Mouse (Mus musculus): ENCODE data around the gene Bcl11a. TPM values are rescaled to one million over a fixed set of nuclear protein-coding genes. Genes with fewer than 3 reads are reported as not detected.

Gene Bcl11a
- total RNA-seq, 2 experiments from 2014 or later, result 159 to 162 TPM

DNA sequence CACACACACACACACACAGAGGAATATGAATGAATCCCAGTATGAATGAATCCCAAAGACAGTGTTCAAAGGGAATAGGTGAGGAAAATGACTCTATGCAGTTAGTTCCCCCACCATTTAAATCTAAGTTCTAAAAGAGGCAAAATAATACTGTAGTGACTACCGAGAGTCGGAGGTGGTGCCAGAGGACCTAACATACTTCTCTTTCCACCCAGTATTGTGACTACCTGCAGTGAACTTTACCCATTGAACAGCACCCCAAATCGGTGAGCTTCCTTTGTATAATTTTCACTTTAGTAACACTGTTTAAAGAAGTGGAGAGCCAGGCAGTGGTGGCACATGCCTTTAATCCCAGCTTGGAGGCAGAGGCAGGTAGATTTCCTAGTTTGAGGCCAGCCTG is 121.7 kb downstream of the Bcl11a start:
- DNase-seq (ENCODE audit: low spot score in 2 of 2), result no peak

DNA sequence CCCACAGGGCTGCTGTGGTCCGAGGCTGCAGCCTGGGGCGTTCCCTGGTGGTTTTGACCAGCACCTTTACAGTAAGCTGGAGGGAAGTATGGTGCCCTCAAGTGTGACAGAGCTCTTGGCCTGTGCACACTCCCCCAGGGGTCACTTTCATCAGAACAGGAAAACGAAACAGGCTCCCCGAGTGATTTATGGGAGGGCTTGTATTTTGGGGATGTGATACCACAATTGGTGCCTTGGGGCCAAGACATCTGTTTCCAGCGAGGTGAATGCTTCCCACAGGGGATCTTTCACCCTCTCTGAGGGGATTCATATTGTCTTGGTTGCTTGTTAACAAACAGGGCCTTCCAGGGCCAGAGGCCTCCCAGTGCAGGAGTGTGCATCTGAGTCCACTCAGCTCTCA is 122.5 kb downstream of the Bcl11a start:
- DNase-seq (ENCODE audit: low spot score in 2 of 2), result no peak

- DNase-seq (ENCODE audit: low spot score in 2 of 2), result no peak
These were observed 123.4 kb downstream of the Bcl11a start for GRCm38 (mm10) chr11:24201223-24201622.

DNA sequence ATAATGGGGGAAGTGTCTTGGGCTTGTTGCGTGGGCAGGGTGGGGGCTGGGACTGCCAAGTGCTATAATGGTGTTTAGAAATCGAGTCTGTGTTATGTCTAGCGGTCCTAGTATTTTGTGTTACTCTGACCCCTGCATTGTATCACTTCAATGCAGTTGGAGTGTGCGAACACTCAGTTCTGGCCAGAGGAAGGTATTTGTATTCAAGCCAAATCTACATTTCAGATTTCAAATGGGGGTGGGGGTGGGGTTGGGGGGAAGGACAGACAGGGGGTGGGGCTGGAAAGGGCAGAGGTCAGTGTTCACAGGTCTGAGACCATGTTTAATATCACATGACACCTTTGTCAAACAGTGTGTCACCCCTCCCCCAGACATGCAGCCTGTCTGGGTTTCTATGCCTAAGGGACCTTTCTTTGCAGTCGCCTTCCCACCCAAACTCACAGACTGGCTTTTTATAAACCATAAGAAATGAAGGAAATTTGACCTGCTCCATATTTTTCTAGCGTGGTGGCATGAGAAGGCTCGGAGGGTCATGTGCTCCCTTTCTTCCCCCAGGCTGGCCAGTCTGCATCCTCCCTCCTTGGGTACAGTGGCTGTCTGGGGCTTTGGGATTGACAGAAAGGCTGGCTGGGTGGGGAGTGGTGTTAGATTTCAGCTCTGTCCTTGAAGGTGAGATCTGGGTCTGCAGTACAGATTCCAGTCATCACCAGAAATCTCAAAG is 124.9 kb downstream of the Bcl11a start:
- no peak for DNase-seq (ENCODE audit: low spot score in 2 of 2)

GRCm38 (mm10) chr11:24203489-24203888 is 125.6 kb downstream of the Bcl11a start:
- no peak for DNase-seq (ENCODE audit: low spot score in 2 of 2)

DNA sequence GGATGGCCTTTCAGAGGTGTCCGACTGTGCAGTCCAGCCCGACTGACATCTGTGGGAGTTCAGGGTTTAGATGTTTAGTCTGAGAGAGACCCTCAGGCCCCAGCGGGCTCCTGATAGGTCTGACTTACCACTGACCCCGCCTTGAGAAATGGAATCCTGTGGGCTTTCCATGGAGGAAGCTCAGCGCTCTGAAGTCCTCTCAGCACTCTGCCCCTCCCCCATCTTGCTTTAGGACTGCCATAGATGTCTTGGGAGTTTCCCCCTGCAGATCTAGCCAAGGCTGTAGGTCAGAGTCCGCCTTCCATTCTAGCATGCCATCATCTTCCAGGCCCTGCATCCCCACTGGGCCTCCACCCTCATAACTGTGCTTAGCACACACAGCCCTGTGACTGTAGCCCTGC is 131.1 kb downstream of the Bcl11a start:
- no peak for DNase-seq (ENCODE audit: low spot score in 2 of 2)

GRCm38 (mm10) chr11:24214509-24215134 is 136.8 kb downstream of the Bcl11a start:
- no peak for DNase-seq (ENCODE audit: low spot score in 2 of 2)

DNA sequence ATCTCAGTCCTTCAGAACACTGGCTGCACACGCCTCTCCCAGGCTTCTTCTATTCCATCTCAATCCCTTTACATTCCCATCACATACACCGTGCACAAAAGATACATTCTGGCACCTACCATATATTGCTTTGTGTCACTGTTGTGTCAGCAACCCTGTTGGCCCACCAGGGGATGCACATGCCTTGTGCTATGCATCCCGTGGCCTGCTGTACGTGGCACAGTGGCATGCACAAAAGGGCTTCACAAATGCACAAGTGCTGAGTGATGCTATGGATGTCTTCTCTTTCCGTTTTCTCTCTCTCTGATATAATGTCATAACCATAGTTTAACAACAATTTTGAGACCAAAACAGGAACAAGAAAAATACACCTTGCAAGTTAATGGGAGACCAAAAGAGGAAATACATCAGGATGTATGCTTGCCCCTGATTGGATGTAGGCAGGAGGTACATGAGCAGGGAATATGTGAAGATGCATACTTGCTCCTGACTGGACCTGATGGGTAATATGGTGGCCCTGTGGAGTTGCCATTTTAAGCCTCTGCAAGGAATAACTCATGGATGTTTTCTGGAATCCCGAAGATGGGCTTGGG is 140.0 kb downstream of the Bcl11a start:
- no peak for DNase-seq (ENCODE audit: low spot score in 2 of 2)

- no peak for DNase-seq (ENCODE audit: low spot score in 2 of 2)
These were observed 143.9 kb downstream of the Bcl11a start for GRCm38 (mm10) chr11:24221601-24222307.

Other genes starting within 250 kb of the Bcl11a start
- 10 to 100 TPM; 18.8 to 19.8 TPM for gene Papolg, start 182.8 kb upstream of the Bcl11a start, total RNA-seq (2021)
- 1 to 10 TPM in 1 of 2 experiments, not detected in 1; 1.2 TPM for gene A830031A19Rik, start 3.0 kb upstream of the Bcl11a start, total RNA-seq (2021)

Data from layer of hippocampus, postnatal 10 days (tissue).